Mouse (Mus musculus): ENCODE results near the gene Gfi1.

The Gfi1 gene

GRCm38 (mm10) chr5:107725435-107726261 is at the start of gene Gfi1:
Gene Gfi1, minus strand, starts transcription at chr5:107726036.
- DNase-seq = peak in 1 of 2 experiments; percentile 34

GRCm38 (mm10) chr5:107772049-107772448 is 46.2 kb upstream of the Gfi1 start:
- no peak for DNase-seq

- DNase-seq = no peak
Measured at GRCm38 (mm10) chr5:107768224-107768623, 42.4 kb upstream of the Gfi1 start.

- no peak for DNase-seq
Measured at GRCm38 (mm10) chr5:107765946-107766345, 40.1 kb upstream of the Gfi1 start.

GRCm38 (mm10) chr5:107764486-107764885 is 38.6 kb upstream of the Gfi1 start:
- DNase-seq = no peak

- DNase-seq = no peak
Measured at GRCm38 (mm10) chr5:107763674-107764073, 37.8 kb upstream of the Gfi1 start.

GRCm38 (mm10) chr5:107759121-107759520 is 33.3 kb upstream of the Gfi1 start:
- DNase-seq = no peak

GRCm38 (mm10) chr5:107756072-107756471 is 30.2 kb upstream of the Gfi1 start:
- DNase-seq = no peak

- DNase-seq = no peak
Measured at GRCm38 (mm10) chr5:107754740-107755139, 28.9 kb upstream of the Gfi1 start.

GRCm38 (mm10) chr5:107753656-107754055 is 27.8 kb upstream of the Gfi1 start:
- no peak for DNase-seq

GRCm38 (mm10) chr5:107749229-107749916 is 23.5 kb upstream of the Gfi1 start:
- peak in 1 of 2 experiments; percentile 21 for DNase-seq

- no peak for DNase-seq
Measured at GRCm38 (mm10) chr5:107739023-107739422, 13.2 kb upstream of the Gfi1 start.

- DNase-seq = no peak
Measured at GRCm38 (mm10) chr5:107738296-107738695, 12.5 kb upstream of the Gfi1 start.

- DNase-seq = no peak
Measured at GRCm38 (mm10) chr5:107736171-107736570, 10.3 kb upstream of the Gfi1 start.

- DNase-seq = no peak
Measured at GRCm38 (mm10) chr5:107731844-107732243, 6.0 kb upstream of the Gfi1 start.

GRCm38 (mm10) chr5:107731408-107731807 is 5.6 kb upstream of the Gfi1 start:
- no peak for DNase-seq

- DNase-seq = no peak
Measured at GRCm38 (mm10) chr5:107727007-107727402, 1.2 kb upstream of the Gfi1 start.

GRCm38 (mm10) chr5:107726281-107727006 is 608 bp upstream of the Gfi1 start:
- no peak for DNase-seq

- peak in 1 of 2 experiments; percentile 29 for DNase-seq
Measured at GRCm38 (mm10) chr5:107724661-107725434, 988 bp downstream of the Gfi1 start.

- DNase-seq = peak in 1 of 2 experiments; percentile 36
Measured at GRCm38 (mm10) chr5:107723541-107724511, 2.0 kb downstream of the Gfi1 start.

Data from kidney, postnatal 36 days (tissue).